Mouse (Mus musculus) left cerebral cortex, postnatal 25 days (tissue): ENCODE measurements around the gene Hip1r. TPM values are rescaled to one million over a fixed set of nuclear protein-coding genes. Genes with fewer than 3 reads are reported as not detected.
"Not testable (repeated sequence)": the region's sequence is repeated elsewhere in the genome, so short reads cannot be mapped to it uniquely, and the experiment has no call there.

Experiments used
- DNase-seq, 2 experiments: peaks; one replicate each; pipeline ENCODE4 v3.0.0; 2022; ENCODE audit warnings: low spot score in 2 of 2, mixed read lengths in 1 of 2
- intact Hi-C: fragments of 180-260 bp; cut with DNase I; formaldehyde crosslinking; loops from one replicate; pipeline ENCODE4 v1.15.1; 2025
- microRNA-seq, 2 experiments: library from miRNA; unstranded; fragments of <30 nt; microRNA quantifications; one replicate each; pipeline ENCODE4 v1.2.0; 2022
- total RNA-seq, 2 experiments: library from RNA; stranded (reverse); gene quantifications; 2 replicates each; pipeline ENCODE4 v1.2.3; 2021

Gene Hip1r
- total RNA-seq, 2 experiments from 2014 or later = 60.5 to 67.1 TPM

DNA sequence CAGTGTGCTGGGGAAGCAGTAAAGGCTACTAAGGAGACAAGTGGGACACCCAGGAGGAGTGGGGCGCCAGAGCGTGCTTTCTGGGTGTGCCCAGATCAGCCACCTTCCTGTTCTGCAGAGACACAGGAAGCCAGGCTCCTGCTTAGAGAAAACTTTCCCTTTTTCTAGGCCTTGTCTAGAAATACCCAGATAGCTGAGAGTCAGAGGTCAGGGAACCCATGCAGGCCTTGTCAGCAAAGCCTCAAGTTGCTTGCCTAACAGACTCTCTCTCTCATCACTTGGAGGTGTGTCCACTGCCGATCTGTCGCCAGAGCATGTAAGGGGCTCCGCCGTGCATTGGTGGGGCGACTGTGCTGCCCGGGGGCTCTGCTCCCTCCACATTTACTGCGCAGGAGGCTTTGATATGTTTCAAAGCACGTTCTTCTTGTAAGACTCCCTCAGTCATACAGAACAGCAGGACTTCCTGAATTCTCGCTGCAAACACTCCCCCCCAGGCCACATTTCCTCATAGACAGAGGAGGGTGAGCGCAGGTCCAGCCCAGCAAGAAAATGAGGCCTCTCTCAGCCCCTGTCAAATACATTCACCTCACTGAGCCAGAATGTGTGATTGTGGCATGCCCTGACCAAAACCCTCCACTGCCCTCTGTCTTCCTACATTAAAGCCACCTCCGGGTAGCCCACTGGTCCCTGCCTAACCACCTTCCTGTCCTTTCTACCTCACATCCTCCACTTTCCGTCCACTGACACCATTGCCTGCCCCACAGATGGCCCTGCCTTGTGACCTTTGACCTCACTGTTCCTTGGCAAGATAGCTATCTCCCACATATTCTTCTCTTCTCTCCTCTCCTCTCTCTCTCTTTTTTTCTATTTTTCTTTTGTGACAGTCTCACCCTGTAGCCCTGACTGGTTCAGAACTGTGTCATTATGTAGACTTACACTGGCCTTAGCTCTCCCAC, 76.9 kb downstream of the Hip1r start:
- intact Hi-C loops = no loop called here
- peak in 1 of 2 experiments; percentile 30 for DNase-seq

DNA sequence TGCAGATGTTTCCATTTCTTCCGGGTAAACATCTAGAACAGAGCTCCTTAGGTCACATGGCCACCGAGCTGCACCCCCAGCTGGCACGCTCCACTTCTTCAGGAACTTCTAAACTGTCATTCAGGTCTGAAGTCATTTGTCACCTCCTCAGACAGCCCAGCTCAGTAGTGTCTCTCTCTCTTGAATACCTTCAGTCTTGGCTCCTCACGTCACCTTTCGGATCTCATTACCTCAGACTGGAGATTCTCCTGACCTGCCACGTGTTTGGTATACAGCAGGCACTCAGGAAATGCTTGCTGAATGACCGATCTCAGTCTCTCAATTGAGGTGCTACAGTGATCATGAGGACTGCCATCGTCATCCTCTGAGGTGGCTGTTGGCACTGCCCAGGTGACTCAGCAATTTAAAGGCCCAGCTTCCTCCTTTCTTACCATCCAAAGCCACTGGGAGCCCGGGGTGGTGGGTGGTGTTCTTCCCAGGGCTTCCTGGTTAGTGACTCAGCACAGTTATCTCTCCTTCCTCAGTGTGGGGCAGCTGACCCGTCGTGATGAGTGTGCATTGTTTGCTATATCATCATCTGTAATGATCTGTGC, 78.6 kb downstream of the Hip1r start:
- peak in 1 of 2 experiments; percentile 21 for DNase-seq
- intact Hi-C loops = no loop called here

DNA sequence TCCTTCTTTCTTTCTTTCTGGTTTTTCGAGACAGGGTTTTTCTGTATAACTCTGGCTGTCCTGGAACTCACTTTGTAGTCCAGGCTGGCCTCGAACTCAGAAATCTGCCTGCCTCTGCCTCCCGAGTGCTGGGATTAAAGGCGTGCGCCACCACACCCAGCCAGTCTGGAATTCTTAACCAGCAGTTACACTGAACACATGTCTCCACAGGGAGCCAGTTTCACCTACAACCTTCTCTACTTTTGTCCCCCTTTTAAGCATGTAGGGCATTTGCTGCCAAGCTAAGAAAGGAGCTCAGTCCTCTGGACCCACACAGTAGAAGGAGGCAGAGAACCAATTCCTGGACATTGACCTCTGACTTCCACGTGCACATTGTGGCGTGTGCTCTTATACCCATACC, 79.2 kb downstream of the Hip1r start:
- intact Hi-C loops, DNase-seq: not testable (repeated sequence)

Small RNA genes lying within 50 kb of the gene (microRNA-seq; reads per million reads assigned to microRNA genes)
- gene Mir7032 = 1.5 to 5.0 reads per million in 2 experiments

Other genes with a start within 250 kb of the Hip1r start
- 10 to 100 TPM; 78.6 to 87.1 TPM for gene Rsrc2, start 224.2 kb upstream of the Hip1r start, total RNA-seq
- 1 to 10 TPM in 1 of 2 experiments, under 1 TPM in 1; 0.83 to 1.3 TPM for gene Kntc1, start 223.9 kb upstream of the Hip1r start, total RNA-seq
- gene Hcar2, start 108.1 kb upstream of the Hip1r start, total RNA-seq = not detected
- 1 to 10 TPM; 1.0 to 1.4 TPM for gene Hcar1, start 93.6 kb upstream of the Hip1r start, total RNA-seq
- 10 to 100 TPM; 64.4 to 73.6 TPM for gene Denr, start 66.5 kb upstream of the Hip1r start, total RNA-seq
- under 1 TPM in 1 of 2 experiments, not detected in 1; 0.82 TPM for gene Gm43518, start 46.2 kb upstream of the Hip1r start, total RNA-seq
- 1 to 10 TPM; 3.1 to 3.7 TPM for gene Ccdc62, start 42.9 kb upstream of the Hip1r start, total RNA-seq
- 10 to 100 TPM; 46.7 to 50.6 TPM for gene Vps37b, start 58.6 kb downstream of the Hip1r start, total RNA-seq
- gene Abcb9, start 122.2 kb downstream of the Hip1r start, total RNA-seq = 10 to 100 TPM; 54.8 to 62.4 TPM
- gene Ogfod2, start 138.7 kb downstream of the Hip1r start, total RNA-seq = 10 to 100 TPM; 36.6 to 38.6 TPM
- gene Arl6ip4, start 142.5 kb downstream of the Hip1r start, total RNA-seq = 10 to 100 TPM; 45.9 to 57.4 TPM